Mouse (Mus musculus): ENCODE data around the gene Pou4f1. TPM values are rescaled to one million over a fixed set of nuclear protein-coding genes. Genes with fewer than 3 reads are reported as not detected.

Gene Pou4f1
- total and polyA plus RNA-seq, 3 experiments, result 3.0 to 8.2 TPM; not detected in 1

DNA sequence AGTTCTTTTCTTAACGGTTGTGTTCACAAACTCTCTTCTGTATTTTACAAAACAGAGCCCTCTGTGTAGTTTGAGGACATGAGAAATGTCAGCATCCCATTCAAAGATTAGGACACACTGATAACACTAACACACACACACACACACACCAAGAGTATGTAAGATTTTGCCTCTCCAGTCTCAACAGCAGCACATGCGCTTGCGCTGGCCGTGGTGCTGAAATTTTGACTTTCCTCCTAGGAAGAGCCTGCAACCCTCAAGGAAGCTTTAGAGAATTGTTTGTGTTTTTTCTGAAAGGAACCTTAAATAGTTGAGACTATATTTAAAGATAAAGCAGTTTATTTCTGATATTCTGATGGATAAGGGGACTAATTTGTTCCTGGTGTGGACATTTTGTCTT, 14.0 kb downstream of the Pou4f1 start:
- peak; percentile 59; the same call in 1 of the 2 replicates for TF ChIP-seq MYC (IDR thresholded peaks at IDR 0.05; ENCODE audit: low read depth, low read length)
- peak; percentile 83 for TF ChIP-seq SIN3A (IDR thresholded peaks at IDR 0.05; ENCODE audit: low read length)
- peak; percentile 98 for TF ChIP-seq MXI1 (IDR thresholded peaks at IDR 0.05; ENCODE audit: low read depth, low read length)
- TF ChIP-seq USF2 (IDR thresholded peaks at IDR 0.05; ENCODE audit: borderline replicate concordance in 1 of 2, insufficient read depth in 1 of 2, low read depth in 1 of 2, low read length in 2 of 2), result no peak
- TF ChIP-seq MAX (IDR thresholded peaks at IDR 0.05; ENCODE audit: low read length), result peak; percentile 78
- Histone ChIP-seq H3K27me3 (ENCODE audit: control insufficient read depth in 1 of 2, insufficient read depth in 2 of 2, low read length in 2 of 2) (no peaks in the 10 kb centered on the region), H3K79me2 (ENCODE audit: control insufficient read depth, insufficient read depth, low read length, poor library complexity) (no peaks in the 10 kb centered on the region), H3K27ac (ENCODE audit: control insufficient read depth, low read depth, low read length) (no peak overlapping the region), H3K36me3 (ENCODE audit: control insufficient read depth in 1 of 2, insufficient read depth in 2 of 2, low read length in 2 of 2) (no peaks in the 10 kb centered on the region), H3K9me3 (replicated peaks; ENCODE audit: insufficient read depth, low read length) (no peaks in the 10 kb centered on the region), H3K4me1 (ENCODE audit: control insufficient read depth in 1 of 2, insufficient read depth in 2 of 2, low read length in 2 of 2) (no peaks in the 10 kb centered on the region), H3K9ac (ENCODE audit: control insufficient read depth, low read depth, low read length, poor library complexity, severe bottlenecking) (no peak overlapping the region), H3K4me3 (ENCODE audit: control insufficient read depth in 1 of 2, insufficient read depth in 1 of 2, low read depth in 2 of 2, low read length in 2 of 2) (no peak overlapping the region)
- DNase-seq (ENCODE audit: low read depth, low spot score), result peak; percentile 82

DNA sequence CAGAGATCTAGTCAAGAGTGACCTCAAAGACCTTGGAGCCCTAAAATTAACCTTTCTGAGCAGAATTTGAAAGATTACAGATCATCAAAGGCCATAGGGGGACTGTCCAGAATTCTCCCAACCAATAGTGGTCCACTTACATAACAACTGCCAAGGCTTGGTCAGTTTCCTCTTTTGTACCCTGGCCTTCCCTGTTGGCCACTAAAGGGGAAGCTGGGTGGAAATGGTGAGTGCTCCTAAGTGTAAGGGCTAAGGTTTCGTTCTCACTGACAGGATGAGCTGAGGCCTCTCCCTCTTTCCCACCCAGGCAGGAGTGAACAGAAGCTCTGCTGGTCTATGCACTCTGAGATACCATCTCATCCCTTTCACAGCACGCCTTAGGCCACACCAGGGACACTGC, 33.5 kb downstream of the Pou4f1 start:
- no peak for TF ChIP-seq HCFC1 (IDR thresholded peaks at IDR 0.05; ENCODE audit: low read depth, low read length)
- no peak for TF ChIP-seq TBP (IDR thresholded peaks at IDR 0.05; ENCODE audit: low read depth, low read length)
- TF ChIP-seq SIN3A (IDR thresholded peaks at IDR 0.05; ENCODE audit: low read length), result no peak
- TF ChIP-seq RCOR1 (IDR thresholded peaks at IDR 0.05; ENCODE audit: low read depth, low read length), result no peak
- TF ChIP-seq UBTF (IDR thresholded peaks at IDR 0.05; ENCODE audit: borderline replicate concordance, insufficient read depth, low read depth, low read length), result no peak
- TF ChIP-seq MAZ (IDR thresholded peaks at IDR 0.05; ENCODE audit: low read depth, low read length), result no peak
- no peak for TF ChIP-seq SMC3 (IDR thresholded peaks at IDR 0.05; ENCODE audit: low read depth, low read length)
- TF ChIP-seq NELFE (IDR thresholded peaks at IDR 0.05; ENCODE audit: low read depth, low read length), result no peak
- TF ChIP-seq CHD1 (IDR thresholded peaks at IDR 0.05; ENCODE audit: low read depth, low read length), result no peak
- TF ChIP-seq TCF12 (IDR thresholded peaks at IDR 0.05; ENCODE audit: low read depth, low read length), result no peak
- no peak for TF ChIP-seq CTCF (IDR thresholded peaks at IDR 0.05 in 2 of 3, conservative IDR thresholded peaks at IDR 0.05 in 1 of 3; ENCODE audit: control insufficient read depth in 1 of 3, insufficient read depth in 1 of 3, low read depth in 2 of 3, low read length in 3 of 3, poor library complexity in 1 of 3, severe bottlenecking in 1 of 3)
- no peak for TF ChIP-seq MAX (IDR thresholded peaks at IDR 0.05; ENCODE audit: low read length)
- no peak for TF ChIP-seq POLR2A (IDR thresholded peaks at IDR 0.05; ENCODE audit: control insufficient read depth in 1 of 2, insufficient read depth in 1 of 2, low read depth in 1 of 2, low read length in 2 of 2, poor library complexity in 1 of 2)
- TF ChIP-seq MYB (IDR thresholded peaks at IDR 0.05; ENCODE audit: low read depth, low read length), result no peak
- TF ChIP-seq ZC3H11A (IDR thresholded peaks at IDR 0.05; ENCODE audit: low read depth, low read length), result no peak
- no peak for TF ChIP-seq GABPA (IDR thresholded peaks at IDR 0.05; ENCODE audit: low read depth, low read length)
- TF ChIP-seq MAFK (IDR thresholded peaks at IDR 0.05; ENCODE audit: borderline replicate concordance, low read depth, low read length), result no peak
- no peak for TF ChIP-seq MXI1 (IDR thresholded peaks at IDR 0.05; ENCODE audit: low read depth, low read length)
- TF ChIP-seq ZNF384 (IDR thresholded peaks at IDR 0.05; ENCODE audit: low read depth, low read length), result no peak
- TF ChIP-seq ELF1 (IDR thresholded peaks at IDR 0.05; ENCODE audit: low read depth, low read length), result no peak
- no peak for DNase-seq (ENCODE audit: low read depth, low spot score)
- Histone ChIP-seq H3K4me3 (ENCODE audit: control insufficient read depth in 1 of 2, insufficient read depth in 1 of 2, low read depth in 2 of 2, low read length in 2 of 2) (no peak overlapping the region), H3K4me1 (ENCODE audit: control insufficient read depth in 1 of 2, insufficient read depth in 2 of 2, low read length in 2 of 2) (no peaks in the 10 kb centered on the region), H3K27ac (ENCODE audit: control insufficient read depth, low read depth, low read length) (no peak overlapping the region), H3K9me3 (replicated peaks; ENCODE audit: insufficient read depth, low read length) (no peaks in the 10 kb centered on the region), H3K9ac (ENCODE audit: control insufficient read depth, low read depth, low read length, poor library complexity, severe bottlenecking) (no peak overlapping the region), H3K79me2 (ENCODE audit: control insufficient read depth, insufficient read depth, low read length, poor library complexity) (no peaks in the 10 kb centered on the region), H3K36me3 (ENCODE audit: control insufficient read depth in 1 of 2, insufficient read depth in 2 of 2, low read length in 2 of 2) (no peaks in the 10 kb centered on the region), H3K27me3 (ENCODE audit: control insufficient read depth in 1 of 2, insufficient read depth in 2 of 2, low read length in 2 of 2) (no peaks in the 10 kb centered on the region)
